Mouse (Mus musculus) forebrain, embryonic 11.5 days (tissue): ENCODE measurements around the gene Siva1. TPM values are rescaled to one million over a fixed set of nuclear protein-coding genes. Genes with fewer than 3 reads are reported as not detected.
A peak's percentile ranks its signal among the peaks of the same experiment; 100 is the strongest.

ENCODE experiments used
- ATAC-seq: fragments of 200-750 bp; cut with Nextera tagmentation; replicated peaks from 2 replicates; pipeline ENCODE4 v1.8.0; 2017; ENCODE audit warnings: moderate TSS enrichment; ENCODE audit not compliant: low FRiP score
- DNase-seq: peaks from one replicate; pipeline ENCODE4 v3.0.0-alpha.2; 2017; ENCODE audit warnings: low spot score
- H3K27ac ChIP-seq: fragments of 300-500 bp; sonication (generic); 2 replicates; pipeline ENCODE4 v1.5.1; 2014; ENCODE audit warnings: low read depth, low read length
- H3K27me3 ChIP-seq: fragments of 300-500 bp; sonication (generic); 2 replicates; pipeline ENCODE4 v1.6.1; 2014; ENCODE audit warnings: mild to moderate bottlenecking, low read length, mixed read lengths; ENCODE audit not compliant: control insufficient read depth, insufficient read depth
- H3K36me3 ChIP-seq: fragments of 300-500 bp; sonication (generic); 2 replicates; pipeline ENCODE4 v1.6.1; 2014; ENCODE audit warnings: mild to moderate bottlenecking, low read length, moderate library complexity, mixed read lengths; ENCODE audit not compliant: control insufficient read depth, insufficient read depth
- H3K4me1 ChIP-seq: fragments of 300-500 bp; sonication (generic); replicated peaks from 2 replicates; pipeline ENCODE4 v1.6.1; 2014; ENCODE audit warnings: low read length, mixed read lengths; ENCODE audit not compliant: control insufficient read depth, insufficient read depth
- H3K4me2 ChIP-seq: fragments of 300-500 bp; sonication (generic); 2 replicates; pipeline ENCODE4 v1.6.1; 2014; ENCODE audit warnings: low read depth, mild to moderate bottlenecking, low read length, moderate library complexity, mixed read lengths; ENCODE audit not compliant: severe bottlenecking
- H3K4me3 ChIP-seq: fragments of 300-500 bp; sonication (generic); 2 replicates; pipeline ENCODE4 v1.5.1; 2014; ENCODE audit warnings: low read depth, low read length
- H3K9ac ChIP-seq: fragments of 300-500 bp; sonication (generic); 2 replicates; pipeline ENCODE4 v1.6.1; 2014; ENCODE audit warnings: low read length
- H3K9me3 ChIP-seq: fragments of 300-500 bp; sonication (generic); 2 replicates; pipeline ENCODE4 v1.6.1; 2016; ENCODE audit warnings: low read length, mixed read lengths; ENCODE audit not compliant: control insufficient read depth
- WGBS: fragments of 180-500 bp; shearing (Covaris S2); extraction: QIAGEN DNeasy Blood & Tissue Kit; methylation state at CpG from one replicate; pipeline ENCODE4 v1.1.7; 2014; 5-methylcytosine and 5-hydroxymethylcytosine counted together
- polyA plus RNA-seq: library from polyadenylated mRNA; unstranded; fragments of >200 nt; fragmentation: Nextera tagmentation; extraction: Ambion mirVana; gene quantifications from 2 replicates; pipeline ENCODE4 v1.2.1, GENCODE M21; 2014

Gene Siva1
- polyA plus RNA-seq, 1 experiment from 2014 or later: 227 TPM

DNA sequence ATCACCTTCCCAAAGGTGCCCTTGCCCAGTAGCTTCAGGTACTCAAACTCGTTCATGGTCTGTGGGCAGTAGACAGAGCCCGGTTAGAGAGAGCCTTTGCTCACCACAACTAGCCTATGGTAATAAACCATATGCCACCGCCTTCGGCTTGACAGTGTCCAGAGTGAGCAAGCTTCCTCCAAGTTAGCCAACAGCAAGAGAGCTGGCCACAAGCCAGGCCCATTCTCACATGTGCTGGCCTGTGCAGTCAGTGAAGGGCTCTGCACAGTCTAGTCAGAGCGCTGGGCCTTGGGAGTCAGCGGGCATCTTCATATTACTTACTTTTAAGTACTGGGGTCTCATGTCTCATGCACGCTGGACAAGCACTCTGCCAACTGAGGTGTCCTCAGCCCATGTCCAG, 14.1 kb downstream of the Siva1 start:
- Histone ChIP-seq H3K4me1 (peaks cover 16% of the 10 kb centered on the region), H3K4me3 (no peak overlapping the region), H3K36me3 (peaks cover 22% of the 10 kb centered on the region), H3K4me2 (no peak overlapping the region), H3K9me3 (no peaks in the 10 kb centered on the region), H3K27me3 (no peaks in the 10 kb centered on the region), H3K27ac (no peak overlapping the region), H3K9ac (no peak overlapping the region)
- ATAC-seq (no peak), DNase-seq (no peak)
- WGBS: 95% methylated on average over 7 of the region's 7 CpGs

DNA sequence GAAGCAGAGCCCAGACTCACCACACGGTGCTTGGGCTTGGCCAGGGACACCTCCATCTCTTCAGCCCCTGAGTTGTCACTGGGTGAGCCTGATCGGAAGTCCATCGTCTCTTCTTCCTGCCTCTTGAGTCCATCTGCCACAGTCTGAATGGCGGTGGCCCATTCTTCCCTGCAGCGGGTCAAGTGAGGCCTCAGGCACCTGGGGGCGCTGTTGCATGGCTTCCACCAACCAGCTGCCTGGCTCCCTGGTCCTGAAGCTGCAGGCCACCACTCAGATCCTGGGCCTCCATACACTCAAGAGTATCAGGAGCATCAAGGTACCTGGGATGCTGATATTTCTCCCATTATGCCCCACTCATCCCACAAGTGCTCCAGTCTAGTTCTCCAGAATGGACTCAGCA, 14.6 kb downstream of the Siva1 start:
- Histone ChIP-seq H3K9ac (no peak overlapping the region), H3K9me3 (no peaks in the 10 kb centered on the region), H3K4me1 (peaks cover 20% of the 10 kb centered on the region), H3K4me2 (no peak overlapping the region), H3K36me3 (peaks cover 22% of the 10 kb centered on the region), H3K4me3 (no peak overlapping the region), H3K27ac (no peak overlapping the region), H3K27me3 (no peaks in the 10 kb centered on the region)
- 78% methylated on average over 5 of the region's 6 CpGs for WGBS
- DNase-seq: no peak
- no peak for ATAC-seq

DNA sequence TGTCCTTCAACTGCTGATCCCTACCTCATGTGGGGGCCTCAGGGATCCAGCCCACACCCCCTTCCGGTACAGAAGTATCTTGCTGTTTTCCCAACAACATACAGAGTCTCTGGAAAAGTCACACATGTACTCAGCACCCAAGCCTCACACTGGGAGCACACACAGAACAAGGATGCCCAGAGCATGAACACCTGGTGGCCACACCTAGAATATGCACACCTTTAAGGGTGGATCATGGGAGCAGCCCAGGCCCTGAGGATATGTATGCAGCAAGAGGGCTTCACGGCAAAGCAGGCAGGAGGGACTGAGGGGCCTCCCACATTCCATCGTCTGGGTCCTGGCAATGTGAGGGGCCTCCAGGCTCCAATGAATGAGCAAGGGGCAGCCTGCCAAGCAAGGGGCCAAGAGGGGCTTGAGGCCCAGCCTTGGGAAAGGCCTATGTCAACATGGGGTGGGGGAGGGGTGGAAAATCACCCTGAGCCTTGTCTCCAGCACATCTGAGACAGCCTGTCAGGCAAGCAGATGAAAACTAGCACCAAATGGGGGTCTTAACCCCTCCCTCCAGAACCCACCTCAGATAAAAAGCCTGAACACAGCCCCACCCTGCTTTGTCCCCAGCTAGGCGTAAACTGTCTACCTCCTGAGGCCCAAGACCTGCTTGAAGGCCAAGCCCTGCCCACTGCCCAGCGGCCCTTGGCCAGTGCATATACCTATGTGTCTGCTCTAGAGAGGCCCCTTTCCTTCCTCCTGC, 16.3 kb downstream of the Siva1 start:
- Histone ChIP-seq H3K4me2 (peak overlapping the region; percentile 13; the same call in 1 of the 2 replicates), H3K27me3 (no peaks in the 10 kb centered on the region), H3K4me3 (no peak overlapping the region), H3K27ac (peak overlapping the region; percentile 73), H3K9me3 (no peaks in the 10 kb centered on the region), H3K9ac (no peak overlapping the region; the same call in 1 of the 2 replicates), H3K36me3 (peaks cover 22% of the 10 kb centered on the region), H3K4me1 (peaks cover 34% of the 10 kb centered on the region)
- peak; percentile 83 for DNase-seq
- ATAC-seq: peak; percentile 54
- 41% methylated on average over 5 of the region's 5 CpGs for WGBS

DNA sequence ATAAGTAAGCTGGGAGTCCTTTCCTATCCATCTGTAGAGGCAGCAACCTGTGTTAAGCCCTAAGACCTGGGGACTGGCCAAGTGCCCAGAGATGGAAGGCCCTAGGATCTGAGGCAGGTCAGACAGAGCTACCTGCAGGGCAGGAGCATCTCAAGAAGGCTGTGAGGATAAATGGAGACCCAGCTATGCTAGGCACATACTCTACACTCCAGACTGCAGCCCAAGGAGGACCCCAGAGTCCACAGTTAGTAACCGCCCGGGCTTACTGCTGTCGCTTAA, 16.8 kb downstream of the Siva1 start:
- no peak overlapping the region; the same call in 1 of the 2 replicates for H3K9ac ChIP-seq
- no peak overlapping the region for H3K4me3 ChIP-seq
- H3K27ac ChIP-seq: peak overlapping the region; percentile 73
- H3K27me3 ChIP-seq: no peaks in the 10 kb centered on the region
- ATAC-seq (no peak; the same call in 1 of the 2 replicates), DNase-seq (no peak)
- no peaks in the 10 kb centered on the region for H3K9me3 ChIP-seq
- peaks cover 20% of the 10 kb centered on the region for H3K36me3 ChIP-seq
- peak overlapping the region; percentile 3; the same call in 1 of the 2 replicates for H3K4me2 ChIP-seq
- WGBS: 96% methylated on average over 3 of the region's 3 CpGs
- H3K4me1 ChIP-seq: peaks cover 36% of the 10 kb centered on the region

DNA sequence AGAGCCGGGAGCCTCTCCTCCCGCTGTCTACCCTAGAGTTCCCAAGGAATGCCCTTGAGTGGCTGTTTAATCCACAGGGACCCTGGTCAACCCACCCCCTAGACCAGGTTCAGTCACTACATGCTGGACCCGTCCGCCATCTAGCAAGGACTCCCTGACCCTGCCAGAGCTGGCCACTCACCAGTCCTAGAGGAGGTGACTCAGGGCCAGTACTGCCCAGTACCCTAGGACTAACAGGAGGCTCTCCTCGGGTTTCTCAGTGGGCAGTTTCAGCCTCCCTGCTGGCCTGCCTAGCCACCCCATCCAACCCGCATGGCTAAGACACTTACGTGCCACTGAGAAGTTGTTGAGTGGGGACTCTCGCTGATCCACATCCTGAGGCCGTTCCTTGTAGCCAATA, 17.4 kb downstream of the Siva1 start:
- DNase-seq (no peak), ATAC-seq (no peak)
- H3K4me1 ChIP-seq: peaks cover 36% of the 10 kb centered on the region
- no peaks in the 10 kb centered on the region for H3K9me3 ChIP-seq
- H3K27ac ChIP-seq: peak overlapping the region; percentile 73; the same call in 1 of the 2 replicates
- 88% methylated on average over 9 of the region's 9 CpGs for WGBS
- H3K4me3 ChIP-seq: no peak overlapping the region
- H3K4me2 ChIP-seq: no peak overlapping the region
- no peak overlapping the region for H3K9ac ChIP-seq
- peaks cover 20% of the 10 kb centered on the region for H3K36me3 ChIP-seq
- H3K27me3 ChIP-seq: no peaks in the 10 kb centered on the region

DNA sequence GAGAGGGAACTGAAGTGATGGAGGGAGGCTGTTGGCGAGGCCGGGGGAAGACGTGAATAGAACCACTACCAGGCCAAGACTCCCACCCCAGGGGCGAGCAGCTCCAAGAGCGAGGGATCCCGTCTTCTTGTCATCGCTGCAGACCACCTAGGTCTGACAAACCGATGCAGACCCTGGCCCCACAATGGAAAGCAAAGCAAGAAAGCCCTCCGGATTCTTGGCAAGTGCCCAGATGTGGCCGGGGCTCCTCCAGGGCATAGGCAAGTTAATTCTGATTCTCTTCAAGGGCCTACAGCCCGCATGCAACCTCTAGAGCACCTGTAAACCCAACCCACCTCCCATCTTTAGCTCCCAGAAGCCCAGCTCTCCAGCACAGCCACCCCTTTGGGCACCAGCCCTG, 18.8 kb downstream of the Siva1 start:
- DNase-seq: no peak
- WGBS: 94% methylated on average over 11 of the region's 11 CpGs
- H3K36me3 ChIP-seq: peaks cover 10% of the 10 kb centered on the region

DNA sequence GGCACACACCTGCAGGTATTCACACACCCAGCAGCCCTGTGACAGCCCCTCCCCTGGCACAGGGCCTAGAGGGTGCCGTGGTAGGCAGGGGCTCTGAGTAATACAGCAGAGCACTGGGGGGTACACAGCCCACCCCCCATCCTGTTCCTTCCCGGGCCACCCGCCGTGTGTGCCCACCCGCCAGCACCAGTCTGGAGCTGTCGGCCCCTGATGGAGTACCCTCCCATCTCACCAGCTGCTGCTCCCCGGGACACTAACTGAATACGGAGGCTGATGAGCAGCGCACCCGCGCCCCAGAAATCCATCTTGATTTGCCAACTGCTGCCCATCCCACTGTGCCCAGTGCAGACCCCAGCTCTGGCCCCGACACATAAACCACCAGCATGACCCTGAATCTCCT, 19.2 kb downstream of the Siva1 start:
- Histone ChIP-seq H3K27ac (peak overlapping the region; percentile 75), H3K4me2 (no peak overlapping the region), H3K27me3 (no peaks in the 10 kb centered on the region), H3K4me1 (peaks cover 36% of the 10 kb centered on the region), H3K9me3 (no peaks in the 10 kb centered on the region), H3K36me3 (peaks cover 6% of the 10 kb centered on the region), H3K4me3 (no peak overlapping the region), H3K9ac (peak overlapping the region; percentile 41)
- WGBS: 88% methylated on average over 12 of the region's 12 CpGs
- ATAC-seq (peak; percentile 8; the same call in 1 of the 2 replicates), DNase-seq (no peak)

More for the DNA sequence above, 18.8 kb downstream of the Siva1 start:
- Histone ChIP-seq H3K9ac (peak overlapping the region; percentile 16), H3K4me1 (peaks cover 36% of the 10 kb centered on the region), H3K4me3 (no peak overlapping the region), H3K9me3 (no peaks in the 10 kb centered on the region), H3K27ac (peak overlapping the region; percentile 75), H3K4me2 (no peak overlapping the region), H3K27me3 (no peaks in the 10 kb centered on the region)
- ATAC-seq: no peak

DNA sequence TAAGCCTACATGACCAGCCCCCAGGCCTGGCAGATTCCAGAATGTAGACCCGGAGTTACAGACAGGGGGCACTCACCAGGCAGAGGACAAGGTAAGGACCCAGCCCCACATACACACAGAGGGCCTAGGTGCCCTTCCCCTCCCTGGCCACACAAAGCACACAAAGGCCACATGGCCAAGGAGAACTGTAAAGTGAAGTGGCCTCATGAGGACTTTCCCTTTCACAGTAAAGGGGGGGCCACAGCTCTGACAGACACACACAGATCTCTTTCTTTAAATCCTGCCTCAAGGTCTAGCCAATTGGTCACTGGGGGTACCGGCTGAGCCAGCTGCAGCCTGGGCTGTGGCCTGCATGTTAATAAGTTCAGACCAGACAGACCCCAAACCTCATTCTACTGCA, 19.6 kb downstream of the Siva1 start:
- 40% methylated on average over 2 of the region's 2 CpGs for WGBS

DNA sequence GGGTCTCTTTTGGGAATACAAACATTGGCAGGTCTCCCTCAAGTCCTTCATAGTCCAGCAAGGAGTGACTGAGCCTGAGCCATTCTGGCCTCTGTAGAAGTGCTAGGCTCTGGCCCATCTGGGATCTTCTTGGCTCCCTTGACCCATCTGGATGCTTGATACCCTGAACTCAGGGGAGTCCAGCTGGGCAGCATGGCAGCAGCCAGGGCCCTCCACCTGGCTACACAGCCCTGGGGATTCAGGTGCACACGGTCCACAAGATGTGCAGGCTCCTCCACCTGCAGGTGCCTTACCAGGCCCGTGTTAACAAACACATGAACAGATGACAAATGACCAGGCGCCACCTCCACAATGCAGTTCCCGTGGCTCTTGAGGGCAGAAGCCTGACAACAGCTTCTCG, 20.2 kb downstream of the Siva1 start:
- H3K27me3 ChIP-seq: no peaks in the 10 kb centered on the region

More for the DNA sequence above, 19.6 kb downstream of the Siva1 start:
- no peaks in the 10 kb centered on the region for H3K27me3 ChIP-seq
- H3K4me3 ChIP-seq: no peak overlapping the region
- ATAC-seq (peak; percentile 57), DNase-seq (no peak)
- peaks cover 36% of the 10 kb centered on the region for H3K4me1 ChIP-seq
- peak overlapping the region; percentile 41; the same call in 1 of the 2 replicates for H3K9ac ChIP-seq
- H3K36me3 ChIP-seq: peaks cover 2% of the 10 kb centered on the region
- H3K9me3 ChIP-seq: no peaks in the 10 kb centered on the region
- H3K4me2 ChIP-seq: no peak overlapping the region
- peak overlapping the region; percentile 75 for H3K27ac ChIP-seq

More for the DNA sequence above, 20.2 kb downstream of the Siva1 start:
- H3K4me2 ChIP-seq: no peak overlapping the region
- ATAC-seq: no peak
- peak overlapping the region; percentile 20 for H3K9ac ChIP-seq
- H3K9me3 ChIP-seq: no peaks in the 10 kb centered on the region
- H3K4me3 ChIP-seq: no peak overlapping the region
- no peak for DNase-seq
- peak overlapping the region; percentile 70 for H3K27ac ChIP-seq
- H3K4me1 ChIP-seq: peaks cover 36% of the 10 kb centered on the region
- no peaks in the 10 kb centered on the region; the same call in 1 of the 2 replicates for H3K36me3 ChIP-seq
- 77% methylated on average over 5 of the region's 5 CpGs for WGBS
